Mouse (Mus musculus) heart, adult 2 months (tissue): ENCODE results near the gene Hint2.

Experiments used
- CTCF ChIP-seq: fragments of 200-600 bp; IDR thresholded peaks from 2 replicates; pipeline ENCODE4 v1.8.1; 2022; ENCODE audit warnings: antibody characterized with exemption, mild to moderate bottlenecking, moderate library complexity
- POLR2A ChIP-seq: fragments of 200-500 bp; IDR thresholded peaks from 2 replicates; pipeline ENCODE4 v1.6.1; 2011; ENCODE audit warnings: mild to moderate bottlenecking, low read depth, low read length, control low read depth; ENCODE audit not compliant: insufficient read depth

DNA sequence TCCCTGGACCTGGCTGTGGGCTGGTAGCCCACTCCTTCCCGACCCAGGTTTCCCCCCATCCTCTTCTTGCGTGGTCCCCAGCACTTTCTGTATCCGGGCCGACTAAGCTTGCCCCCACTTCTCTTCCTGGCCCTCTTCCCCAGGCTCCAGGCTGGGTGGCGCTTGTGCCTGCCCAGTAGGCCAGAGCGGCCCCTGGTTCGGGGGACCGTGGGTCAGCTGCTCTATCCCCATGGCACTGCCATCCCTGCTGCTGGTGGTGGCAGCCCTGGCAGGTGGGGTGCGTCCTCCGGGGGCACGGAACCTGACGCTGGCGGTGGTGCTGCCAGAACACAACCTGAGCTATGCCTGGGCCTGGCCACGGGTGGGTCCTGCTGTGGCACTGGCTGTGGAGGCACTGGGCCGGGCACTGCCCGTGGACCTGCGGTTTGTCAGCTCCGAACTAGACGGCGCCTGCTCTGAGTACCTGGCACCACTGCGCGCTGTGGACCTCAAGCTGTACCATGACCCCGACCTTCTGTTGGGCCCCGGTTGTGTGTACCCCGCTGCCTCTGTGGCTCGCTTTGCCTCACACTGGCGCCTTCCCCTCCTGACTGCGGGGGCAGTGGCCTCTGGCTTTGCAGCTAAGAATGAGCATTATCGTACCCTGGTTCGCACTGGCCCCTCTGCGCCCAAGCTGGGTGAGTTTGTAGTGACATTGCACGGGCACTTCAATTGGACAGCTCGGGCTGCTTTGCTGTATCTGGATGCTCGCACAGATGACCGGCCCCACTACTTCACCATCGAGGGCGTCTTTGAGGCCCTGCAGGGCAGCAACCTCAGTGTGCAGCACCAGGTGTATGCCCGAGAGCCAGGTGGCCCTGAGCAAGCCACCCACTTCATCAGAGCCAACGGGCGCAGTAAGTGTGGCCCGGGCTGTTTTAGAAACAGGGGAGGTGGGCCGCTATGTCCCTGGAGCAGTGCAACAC lies 24.0 kb downstream of the Hint2 start:
- no peak for TF ChIP-seq CTCF
- no peak for TF ChIP-seq POLR2A
